Mouse (Mus musculus) forebrain, embryonic 15.5 days (tissue): ENCODE measurements around the gene Ank. TPM values are rescaled to one million over a fixed set of nuclear protein-coding genes. Genes with fewer than 3 reads are reported as not detected.
"Not testable (repeated sequence)": the region's sequence is repeated elsewhere in the genome, so short reads cannot be mapped to it uniquely, and the experiment has no call there.

Experiments
- ATAC-seq: fragments of 200-750 bp; cut with Nextera tagmentation; replicated peaks from 2 replicates; pipeline ENCODE4 v1.8.0; 2017; ENCODE audit warnings: mild to moderate bottlenecking, moderate TSS enrichment, moderate library complexity
- H3K27ac ChIP-seq: fragments of 300-500 bp; sonication (generic); replicated peaks from 2 replicates; pipeline ENCODE4 v1.5.1; 2015; ENCODE audit warnings: mild to moderate bottlenecking, inconsistent platforms
- H3K27me3 ChIP-seq: fragments of 300-500 bp; sonication (generic); 2 replicates; pipeline ENCODE4 v1.6.1; 2015; ENCODE audit warnings: inconsistent platforms
- H3K36me3 ChIP-seq: fragments of 300-500 bp; sonication (generic); 2 replicates; pipeline ENCODE4 v1.6.1; 2015; ENCODE audit warnings: mild to moderate bottlenecking, inconsistent platforms
- H3K4me1 ChIP-seq: fragments of 300-500 bp; sonication (generic); 2 replicates; pipeline ENCODE4 v1.6.1; 2015; ENCODE audit warnings: inconsistent platforms
- H3K4me2 ChIP-seq: fragments of 300-500 bp; sonication (generic); replicated peaks from 2 replicates; pipeline ENCODE4 v1.6.1; 2015; ENCODE audit warnings: mild to moderate bottlenecking, inconsistent platforms
- H3K4me3 ChIP-seq: fragments of 300-500 bp; sonication (generic); 2 replicates; pipeline ENCODE4 v1.5.1; 2015; ENCODE audit warnings: mild to moderate bottlenecking, inconsistent platforms
- H3K9ac ChIP-seq: fragments of 300-500 bp; sonication (generic); replicated peaks from 2 replicates; pipeline ENCODE4 v1.6.1; 2015; ENCODE audit warnings: mild to moderate bottlenecking, inconsistent platforms
- H3K9me3 ChIP-seq: fragments of 300-500 bp; sonication (generic); 2 replicates; pipeline ENCODE4 v1.6.1; 2016; ENCODE audit warnings: inconsistent platforms
- WGBS: fragments of 180-500 bp; shearing (Covaris S2); methylation state at CpG from one replicate; pipeline ENCODE4 v1.1.7; 2015; ENCODE audit warnings: mixed read lengths; 5-methylcytosine and 5-hydroxymethylcytosine counted together
- polyA plus RNA-seq: library from polyadenylated mRNA; unstranded; fragments of >200 nt; fragmentation: Nextera tagmentation; extraction: Ambion mirVana; gene quantifications from 2 replicates; pipeline ENCODE4 v1.2.1, GENCODE M21; 2015

Ank gene
- polyA plus RNA-seq, 1 experiment from 2014 or later = 16.7 TPM

DNA sequence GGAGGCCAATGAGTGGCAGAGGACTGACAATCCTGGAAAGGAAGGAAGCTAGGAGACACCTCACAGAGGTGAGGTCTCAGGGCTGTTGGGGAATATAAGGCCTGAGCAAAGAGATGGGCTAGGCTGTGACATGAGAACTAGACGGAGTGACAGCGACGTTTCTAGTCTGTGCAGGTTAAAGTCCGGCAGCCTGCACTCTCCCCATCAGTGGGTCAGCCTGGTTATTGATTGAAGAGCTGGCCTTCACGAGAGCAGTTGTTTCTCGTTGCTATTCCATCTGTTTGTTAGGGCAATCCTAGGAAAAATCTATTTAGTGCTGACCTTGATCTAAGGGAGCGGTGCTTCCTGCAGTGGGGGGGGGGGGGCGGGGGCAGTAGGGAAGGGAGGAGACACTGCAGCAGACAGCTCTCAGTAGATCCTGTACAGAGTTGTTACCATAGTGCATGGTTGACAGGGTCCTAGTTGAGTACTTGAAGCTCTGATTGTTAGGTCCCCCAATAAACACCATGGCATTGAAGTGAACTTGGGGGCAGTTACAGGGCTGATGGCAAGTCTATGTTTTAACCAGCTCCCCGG lies 21.6 kb upstream of the Ank start:
- no peak for ATAC-seq

DNA sequence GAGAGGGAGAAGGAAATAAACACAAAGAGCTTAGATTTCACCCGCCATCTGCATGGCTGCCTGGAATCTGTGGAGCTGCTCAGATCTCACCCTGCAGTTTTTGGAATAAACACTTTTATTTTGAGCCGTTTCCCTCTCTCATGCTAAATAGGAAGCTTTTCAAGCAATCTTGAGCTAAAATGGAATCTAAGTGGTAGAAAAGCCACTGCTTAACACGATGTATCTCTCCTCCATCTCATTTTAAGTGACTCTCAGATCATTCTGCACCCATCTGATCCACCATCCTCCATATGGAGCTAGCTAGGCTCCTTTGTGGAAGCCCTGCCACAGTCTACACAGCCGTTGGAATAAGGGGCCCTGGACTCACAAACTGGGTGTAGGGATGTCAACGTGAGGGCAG lies 15.8 kb upstream of the Ank start:
- no peaks in the 10 kb centered on the region for H3K36me3 ChIP-seq
- no peak overlapping the region for H3K27ac ChIP-seq
- H3K4me3 ChIP-seq = no peak overlapping the region
- no peaks in the 10 kb centered on the region for H3K4me1 ChIP-seq
- H3K27me3 ChIP-seq = no peaks in the 10 kb centered on the region
- no peaks in the 10 kb centered on the region for H3K9me3 ChIP-seq
- 71% methylated on average over 5 of the region's 5 CpGs for WGBS
- ATAC-seq = no peak
- no peak overlapping the region for H3K4me2 ChIP-seq
- H3K9ac ChIP-seq = no peak overlapping the region

More for the DNA sequence above, 21.6 kb upstream of the Ank start:
- Histone ChIP-seq H3K4me3 (no peak overlapping the region), H3K36me3 (no peaks in the 10 kb centered on the region), H3K4me2 (no peak overlapping the region), H3K9ac (no peak overlapping the region), H3K9me3 (no peaks in the 10 kb centered on the region), H3K27ac (no peak overlapping the region), H3K27me3 (no peaks in the 10 kb centered on the region), H3K4me1 (no peaks in the 10 kb centered on the region)
- WGBS = 86% methylated on average over 9 of the region's 9 CpGs

DNA sequence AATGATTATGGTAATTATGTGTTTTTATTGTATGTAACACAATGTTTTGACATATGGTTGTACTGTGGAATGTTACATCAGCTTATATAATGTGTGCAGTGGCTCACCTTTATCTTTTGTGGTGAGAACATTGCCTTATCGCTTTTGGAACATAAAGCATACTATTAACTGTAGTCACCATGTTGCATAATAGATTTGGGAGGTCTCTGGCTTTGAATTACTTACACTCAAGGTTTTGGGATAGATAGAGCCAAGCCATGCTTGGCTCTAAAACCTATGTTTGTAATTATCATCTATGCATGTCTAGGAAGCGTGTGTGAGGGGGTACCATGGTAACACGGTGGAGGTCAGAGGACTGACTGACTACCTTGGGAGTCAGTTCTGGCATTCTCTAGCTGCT lies 14.7 kb upstream of the Ank start:
- Histone ChIP-seq H3K27ac (no peak overlapping the region), H3K36me3 (no peaks in the 10 kb centered on the region), H3K9me3 (no peaks in the 10 kb centered on the region), H3K4me2 (no peak overlapping the region), H3K9ac (no peak overlapping the region), H3K27me3 (no peaks in the 10 kb centered on the region), H3K4me3 (no peak overlapping the region), H3K4me1 (no peaks in the 10 kb centered on the region)
- ATAC-seq = no peak
- WGBS = 88% methylated on average over 3 of the region's 3 CpGs

GRCm38 (mm10) chr15:27452496-27452895 lies 14.0 kb upstream of the Ank start:
- no peaks in the 10 kb centered on the region for H3K36me3 ChIP-seq
- WGBS = 92% methylated on average over 9 of the region's 9 CpGs

DNA sequence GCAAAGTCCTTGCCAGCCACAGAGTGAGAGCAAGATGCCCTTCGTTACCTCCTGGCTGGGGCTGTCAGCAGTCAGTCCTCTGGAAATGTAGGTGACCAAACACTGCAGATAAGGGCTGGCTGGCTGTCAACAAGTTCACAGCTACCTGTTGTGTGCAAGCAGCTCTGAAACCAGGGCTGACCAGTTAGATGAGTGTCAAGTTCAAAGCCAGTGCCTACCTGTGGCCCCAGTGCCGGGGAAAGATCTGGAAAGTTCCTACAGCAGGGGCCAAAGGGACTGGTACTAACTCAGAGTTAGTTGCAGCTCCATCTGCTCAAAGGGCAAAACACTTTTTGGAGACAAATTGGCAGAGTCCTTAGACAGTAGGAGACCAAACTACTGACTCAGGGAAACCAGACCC lies 9.5 kb upstream of the Ank start:
- Histone ChIP-seq H3K36me3 (no peaks in the 10 kb centered on the region), H3K4me3 (no peak overlapping the region), H3K27me3 (no peaks in the 10 kb centered on the region), H3K4me1 (peaks cover 15% of the 10 kb centered on the region), H3K9me3 (no peaks in the 10 kb centered on the region), H3K9ac (no peak overlapping the region), H3K27ac (no peak overlapping the region), H3K4me2 (no peak overlapping the region)
- no peak for ATAC-seq
- 93% methylated on average over 2 of the region's 2 CpGs for WGBS

More at GRCm38 (mm10) chr15:27452496-27452895, 14.0 kb upstream of the Ank start:
- no peak overlapping the region for H3K4me2 ChIP-seq
- no peak overlapping the region for H3K4me3 ChIP-seq
- ATAC-seq = no peak
- H3K9me3 ChIP-seq = no peaks in the 10 kb centered on the region
- no peak overlapping the region for H3K9ac ChIP-seq
- H3K27me3 ChIP-seq = no peaks in the 10 kb centered on the region
- H3K27ac ChIP-seq = no peak overlapping the region
- no peaks in the 10 kb centered on the region for H3K4me1 ChIP-seq

GRCm38 (mm10) chr15:27459781-27460180 lies 6.7 kb upstream of the Ank start:
- H3K9ac ChIP-seq, H3K4me3 ChIP-seq, ATAC-seq, H3K27me3 ChIP-seq, H3K4me2 ChIP-seq, H3K9me3 ChIP-seq, H3K27ac ChIP-seq, H3K36me3 ChIP-seq: not testable (repeated sequence)
- H3K4me1 ChIP-seq = peaks cover 17% of the 10 kb centered on the region
- 61% methylated on average over 14 of the region's 14 CpGs for WGBS

DNA sequence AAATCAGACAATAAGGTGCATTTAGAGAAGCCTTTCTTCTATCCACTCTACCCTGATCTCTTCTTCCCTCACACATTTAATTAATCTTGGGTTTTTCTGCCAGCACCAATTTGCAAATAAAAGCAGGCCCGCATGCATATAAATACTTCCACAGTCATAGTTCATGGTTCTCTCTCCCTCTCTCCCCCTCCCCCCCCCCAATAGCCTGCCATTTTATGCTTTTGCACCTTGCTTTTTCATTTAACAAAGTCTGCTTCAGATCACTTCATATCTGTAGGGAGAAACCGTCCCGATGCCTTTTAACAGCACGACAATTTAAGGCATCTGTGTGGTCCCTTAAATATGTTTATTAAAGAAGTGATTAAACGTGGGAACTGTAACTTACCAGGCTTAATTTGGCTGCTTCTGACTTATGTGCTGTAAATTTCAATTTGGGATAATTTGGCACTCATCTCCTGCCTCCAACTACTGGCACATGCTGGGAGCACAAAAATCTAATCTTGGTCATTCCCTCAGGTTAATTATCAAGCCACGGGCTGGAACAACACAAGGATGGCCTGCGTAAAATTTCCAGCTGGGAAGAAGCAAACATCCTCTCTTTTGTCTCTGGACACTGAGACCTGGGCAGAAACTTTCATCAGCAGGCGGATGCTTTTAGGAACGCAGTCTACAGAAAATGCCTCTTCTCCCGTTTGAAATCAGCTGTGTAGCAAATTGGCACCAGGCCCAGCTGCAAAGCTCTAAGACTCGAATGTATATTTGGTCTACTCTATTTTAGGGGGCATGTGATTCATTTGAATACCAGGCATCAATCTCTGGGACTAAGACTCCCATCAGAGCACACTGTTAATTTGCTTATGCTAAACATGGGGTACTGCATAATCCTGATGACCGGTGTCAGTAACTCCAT lies 4.9 kb upstream of the Ank start:
- Histone ChIP-seq H3K27me3 (no peaks in the 10 kb centered on the region), H3K27ac (peak overlapping the region; percentile 71), H3K4me3 (no peak overlapping the region), H3K9ac (no peak overlapping the region), H3K4me1 (peaks cover 24% of the 10 kb centered on the region), H3K9me3 (no peaks in the 10 kb centered on the region), H3K4me2 (peak overlapping the region; percentile 30), H3K36me3 (no peaks in the 10 kb centered on the region)
- ATAC-seq = no peak
- WGBS = 8% methylated on average over 12 of the region's 12 CpGs

- Histone ChIP-seq H3K27ac (no peak overlapping the region), H3K4me3 (no peak overlapping the region), H3K36me3 (no peaks in the 10 kb centered on the region), H3K4me1 (peaks cover 35% of the 10 kb centered on the region), H3K9ac (no peak overlapping the region), H3K27me3 (no peaks in the 10 kb centered on the region), H3K9me3 (no peaks in the 10 kb centered on the region), H3K4me2 (no peak overlapping the region)
- ATAC-seq = no peak
- WGBS = 94% methylated on average over 13 of the region's 13 CpGs
Measured at GRCm38 (mm10) chr15:27463876-27464275, 2.6 kb upstream of the Ank start.

GRCm38 (mm10) chr15:27465391-27466005 lies 979 bp upstream of the Ank start:
- WGBS = 17% methylated on average over 8 of the region's 8 CpGs
- ATAC-seq = peak; percentile 26; the same call in 1 of the 2 replicates
- no peaks in the 10 kb centered on the region for H3K27me3 ChIP-seq
- H3K27ac ChIP-seq = peak overlapping the region; percentile 91
- H3K36me3 ChIP-seq = no peaks in the 10 kb centered on the region
- H3K9ac ChIP-seq = peak overlapping the region; percentile 97
- H3K4me2 ChIP-seq = peak overlapping the region; percentile 78
- H3K4me3 ChIP-seq = peak overlapping the region; percentile 94
- no peaks in the 10 kb centered on the region for H3K9me3 ChIP-seq
- peaks cover 43% of the 10 kb centered on the region for H3K4me1 ChIP-seq

- H3K27ac ChIP-seq = peak overlapping the region; percentile 91
- H3K4me3 ChIP-seq = peak overlapping the region; percentile 94
- H3K9me3 ChIP-seq = no peaks in the 10 kb centered on the region
- H3K4me2 ChIP-seq = peak overlapping the region; percentile 78
- under 1% methylated on average over 25 of the region's 25 CpGs for WGBS
- no peaks in the 10 kb centered on the region for H3K36me3 ChIP-seq
- peak overlapping the region; percentile 97 for H3K9ac ChIP-seq
- no peaks in the 10 kb centered on the region for H3K27me3 ChIP-seq
- H3K4me1 ChIP-seq = peaks cover 29% of the 10 kb centered on the region
- peak; percentile 49 for ATAC-seq
Measured at GRCm38 (mm10) chr15:27467081-27467491, 609 bp downstream of the Ank start.

DNA sequence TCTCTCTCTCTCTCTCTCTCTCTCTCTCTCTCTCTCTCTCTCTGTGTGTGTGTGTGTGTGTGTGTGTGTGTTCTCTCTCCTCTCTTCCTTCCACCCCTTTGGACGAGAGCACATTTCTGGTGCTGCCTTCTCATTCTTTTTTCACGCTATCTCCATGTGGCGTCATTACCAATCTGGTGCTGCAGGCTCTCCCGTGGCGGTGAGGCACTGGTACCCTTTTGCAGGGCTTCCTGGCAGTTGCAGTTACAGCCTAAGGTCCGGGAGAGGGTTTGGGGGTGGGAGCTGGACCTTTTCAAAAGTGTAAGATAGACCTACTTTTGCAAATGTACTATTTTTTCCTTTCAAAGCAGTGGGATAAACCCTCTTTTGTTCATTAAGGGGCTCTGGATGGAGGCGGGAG lies 1.2 kb downstream of the Ank start:
- peak overlapping the region; percentile 94 for H3K4me3 ChIP-seq
- H3K9me3 ChIP-seq = no peaks in the 10 kb centered on the region
- peak overlapping the region; percentile 97 for H3K9ac ChIP-seq
- H3K4me2 ChIP-seq = peak overlapping the region; percentile 78
- peak overlapping the region; percentile 91 for H3K27ac ChIP-seq
- 9% methylated on average over 7 of the region's 7 CpGs for WGBS
- H3K4me1 ChIP-seq = peaks cover 33% of the 10 kb centered on the region
- no peaks in the 10 kb centered on the region for H3K36me3 ChIP-seq
- no peaks in the 10 kb centered on the region for H3K27me3 ChIP-seq
- no peak for ATAC-seq

GRCm38 (mm10) chr15:27468822-27469488 lies 2.5 kb downstream of the Ank start:
- Histone ChIP-seq H3K27ac (no peak overlapping the region), H3K27me3 (no peaks in the 10 kb centered on the region), H3K9ac (no peak overlapping the region), H3K36me3 (no peaks in the 10 kb centered on the region), H3K4me3 (no peak overlapping the region), H3K4me1 (peaks cover 37% of the 10 kb centered on the region), H3K4me2 (no peak overlapping the region; the same call in 1 of the 2 replicates), H3K9me3 (no peaks in the 10 kb centered on the region)
- no peak for ATAC-seq
- WGBS = 90% methylated on average over 4 of the region's 4 CpGs
